Mouse (Mus musculus): ENCODE measurements around the gene Gm21887.
"Not testable (repeated sequence)": the region's sequence is repeated elsewhere in the genome, so short reads cannot be mapped to it uniquely, and the experiment has no call there.

Gene Gm21887

GRCm38 (mm10) chrX:169983401-169984165, 25.9 kb upstream of the Gm21887 start:
- DNase-seq (ENCODE audit: low read depth) = peak; percentile 42

- DNase-seq (ENCODE audit: low read depth) = not testable (repeated sequence)
Measured at GRCm38 (mm10) chrX:169984331-169984730, 25.1 kb upstream of the Gm21887 start.

- DNase-seq (ENCODE audit: low read depth) = peak; percentile 53
Measured at GRCm38 (mm10) chrX:169984853-169985252, 24.6 kb upstream of the Gm21887 start.

GRCm38 (mm10) chrX:169985796-169986195, 23.7 kb upstream of the Gm21887 start:
- peak; percentile 42 for DNase-seq (ENCODE audit: low read depth)

- peak; percentile 94 for DNase-seq (ENCODE audit: low read depth)
Measured at GRCm38 (mm10) chrX:169986519-169987367, 22.7 kb upstream of the Gm21887 start.

GRCm38 (mm10) chrX:169987368-169987837, 22.1 kb upstream of the Gm21887 start:
- DNase-seq (ENCODE audit: low read depth) = not testable (repeated sequence)

GRCm38 (mm10) chrX:169988571-169989218, 20.8 kb upstream of the Gm21887 start:
- DNase-seq (ENCODE audit: low read depth) = peak; percentile 67

GRCm38 (mm10) chrX:169989219-169989595, 20.3 kb upstream of the Gm21887 start:
- DNase-seq (ENCODE audit: low read depth) = peak; percentile 68

GRCm38 (mm10) chrX:169989691-169990631, 19.5 kb upstream of the Gm21887 start:
- DNase-seq (ENCODE audit: low read depth) = peak; percentile 99

- DNase-seq (ENCODE audit: low read depth) = peak; percentile 100
Measured at GRCm38 (mm10) chrX:169991128-169991873, 18.2 kb upstream of the Gm21887 start.

- peak; percentile 89 for DNase-seq (ENCODE audit: low read depth)
Measured at GRCm38 (mm10) chrX:169992086-169992930, 17.2 kb upstream of the Gm21887 start.

- peak; percentile 84 for DNase-seq (ENCODE audit: low read depth)
Measured at GRCm38 (mm10) chrX:169992951-169993547, 16.4 kb upstream of the Gm21887 start.

GRCm38 (mm10) chrX:169994011-169994865, 15.2 kb upstream of the Gm21887 start:
- peak; percentile 89 for DNase-seq (ENCODE audit: low read depth)

- peak; percentile 94 for DNase-seq (ENCODE audit: low read depth)
Measured at GRCm38 (mm10) chrX:169994866-169995711, 14.4 kb upstream of the Gm21887 start.

- DNase-seq (ENCODE audit: low read depth) = peak; percentile 91
Measured at GRCm38 (mm10) chrX:169995909-169996521, 13.4 kb upstream of the Gm21887 start.

- DNase-seq (ENCODE audit: low read depth) = peak; percentile 100
Measured at GRCm38 (mm10) chrX:169996926-169997325, 12.5 kb upstream of the Gm21887 start.

- DNase-seq (ENCODE audit: low read depth) = not testable (repeated sequence)
Measured at GRCm38 (mm10) chrX:169997456-169997853, 12.0 kb upstream of the Gm21887 start.

Measured in induced T-regulatory cell, adult 2 months (primary cell).